Mouse (Mus musculus): ENCODE results near the gene Pigu. TPM values are rescaled to one million over a fixed set of nuclear protein-coding genes. Genes with fewer than 3 reads are reported as not detected.

The Pigu gene
- polyA plus RNA-seq, 1 experiment from 2014 or later, result 53.6 TPM

GRCm38 (mm10) chr2:155248206-155248605, 109.0 kb downstream of the Pigu start:
- Histone ChIP-seq H3K36me3 (peaks cover 89% of the 10 kb centered on the region), H3K4me1 (replicated peaks) (no peaks in the 10 kb centered on the region), H3K9me3 (no peaks in the 10 kb centered on the region), H3K4me3 (no peak overlapping the region), H3K27me3 (no peaks in the 10 kb centered on the region), H3K4me2 (no peak overlapping the region), H3K27ac (no peak overlapping the region), H3K9ac (no peak overlapping the region)
- WGBS, result 92% methylated on average over 1 of the region's 1 CpGs
- ATAC-seq (ENCODE audit: low FRiP score), result no peak

DNA sequence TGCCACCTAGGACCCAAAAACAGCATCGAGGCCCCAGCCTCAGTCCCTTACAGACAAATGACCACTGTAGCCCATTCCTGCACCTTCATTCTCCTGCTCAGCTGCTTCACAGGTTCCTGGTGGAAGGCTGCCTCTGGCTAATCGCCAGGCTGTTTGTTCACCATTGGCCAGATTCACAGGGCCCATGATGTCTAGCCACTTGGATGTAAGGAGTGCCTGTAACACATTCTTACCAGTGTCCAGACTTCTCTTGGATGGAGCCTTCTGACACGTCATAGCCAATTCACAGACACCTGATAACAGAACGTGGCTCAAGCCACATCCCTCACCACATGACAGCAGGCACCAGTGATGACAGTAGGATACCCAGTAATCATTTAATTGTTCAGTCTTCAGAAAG, 111.0 kb downstream of the Pigu start:
- WGBS, result 95% methylated on average over 4 of the region's 4 CpGs
- Histone ChIP-seq H3K36me3 (peaks cover 95% of the 10 kb centered on the region), H3K27me3 (no peaks in the 10 kb centered on the region), H3K9ac (no peak overlapping the region), H3K9me3 (no peaks in the 10 kb centered on the region), H3K27ac (no peak overlapping the region), H3K4me2 (no peak overlapping the region), H3K4me1 (replicated peaks) (no peaks in the 10 kb centered on the region), H3K4me3 (no peak overlapping the region)
- ATAC-seq (ENCODE audit: low FRiP score), result no peak

DNA sequence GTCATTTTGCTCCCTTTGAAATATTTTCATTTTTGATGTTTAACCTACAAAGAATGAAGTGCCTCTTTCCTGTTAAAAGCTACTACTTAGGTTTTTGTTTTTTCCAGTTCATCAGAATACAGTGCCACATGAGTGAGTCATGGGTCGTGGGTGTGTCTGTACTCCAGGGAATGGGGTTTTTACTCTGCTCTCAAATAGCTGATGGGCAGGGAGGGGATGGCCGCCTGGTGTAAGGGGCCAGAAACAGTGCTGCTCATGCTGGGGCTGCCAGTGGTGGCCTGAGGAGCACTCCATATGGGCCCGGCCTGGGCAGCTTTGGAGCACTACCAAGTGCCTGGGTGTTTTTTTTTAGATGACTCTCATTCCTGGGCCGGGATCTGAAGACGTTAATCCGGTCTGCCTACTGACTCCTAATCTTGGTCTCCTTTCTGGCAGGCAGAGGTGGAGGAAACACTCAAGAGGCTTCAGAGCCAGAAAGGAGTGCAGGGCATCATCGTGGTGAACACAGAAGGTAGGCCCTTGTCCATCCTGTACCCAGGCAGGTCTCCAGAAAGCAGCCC, 114.9 kb downstream of the Pigu start:
- no peak overlapping the region for H3K4me2 ChIP-seq
- ATAC-seq (ENCODE audit: low FRiP score), result no peak
- no peaks in the 10 kb centered on the region for H3K9me3 ChIP-seq
- H3K9ac ChIP-seq, result no peak overlapping the region
- H3K36me3 ChIP-seq, result peaks cover 62% of the 10 kb centered on the region
- 95% methylated on average over 7 of the region's 7 CpGs for WGBS
- no peaks in the 10 kb centered on the region for H3K27me3 ChIP-seq
- no peak overlapping the region for H3K4me3 ChIP-seq
- H3K4me1 ChIP-seq (replicated peaks), result peaks cover 24% of the 10 kb centered on the region
- no peak overlapping the region for H3K27ac ChIP-seq

DNA sequence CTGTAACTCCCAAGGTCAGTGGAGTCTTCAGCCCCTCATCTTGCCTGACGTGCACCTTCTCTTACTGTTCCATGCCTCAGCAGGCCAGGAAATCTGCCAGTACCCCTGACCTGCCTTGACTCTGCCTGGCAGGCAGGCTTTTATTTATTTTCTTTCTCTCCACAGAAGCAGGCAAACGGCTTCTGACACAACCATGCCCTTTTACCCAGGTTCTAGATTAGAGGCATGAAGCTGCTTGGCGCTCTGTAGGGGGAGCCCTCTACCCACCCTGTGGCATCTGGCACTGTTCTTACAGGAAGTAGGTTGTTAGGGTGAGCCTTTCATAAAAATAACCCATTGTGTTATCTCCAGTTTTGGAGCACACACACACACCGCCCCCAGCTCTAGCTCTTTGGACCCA, 116.3 kb downstream of the Pigu start:
- H3K36me3 ChIP-seq, result peaks cover 48% of the 10 kb centered on the region
- 82% methylated on average over 4 of the region's 4 CpGs for whole genome bisulfite sequencing
- no peaks in the 10 kb centered on the region for H3K9me3 ChIP-seq
- H3K27me3 ChIP-seq, result no peaks in the 10 kb centered on the region
- no peak overlapping the region for H3K4me2 ChIP-seq
- H3K9ac ChIP-seq, result no peak overlapping the region
- no peak overlapping the region for H3K4me3 ChIP-seq
- no peak for ATAC-seq (ENCODE audit: low FRiP score)
- peaks cover 28% of the 10 kb centered on the region for H3K4me1 ChIP-seq (replicated peaks)
- H3K27ac ChIP-seq, result no peak overlapping the region

DNA sequence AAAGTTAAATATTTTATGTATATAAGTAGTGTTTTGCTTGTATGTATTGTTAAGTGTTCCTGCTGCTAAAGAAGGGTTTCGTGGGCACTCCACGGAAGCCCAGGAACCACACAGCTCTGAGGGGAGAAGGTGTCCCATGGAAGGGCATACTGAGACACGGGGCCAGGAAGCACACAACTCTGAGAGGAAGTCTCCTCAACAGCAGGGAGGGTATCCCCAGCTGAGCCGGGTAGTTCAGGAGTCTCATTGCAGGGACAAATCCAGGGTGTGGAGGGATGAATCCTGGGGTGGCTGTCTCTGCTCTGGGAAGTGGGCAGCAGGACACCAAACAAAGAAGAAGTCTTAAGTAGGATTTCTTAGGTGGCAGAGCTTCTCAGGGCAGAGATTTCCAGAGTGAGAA, 120.0 kb downstream of the Pigu start:
- H3K27ac ChIP-seq, result no peak overlapping the region
- no peaks in the 10 kb centered on the region for H3K27me3 ChIP-seq
- H3K4me3 ChIP-seq, result peak overlapping the region; percentile 90
- peaks cover 11% of the 10 kb centered on the region for H3K36me3 ChIP-seq
- peak overlapping the region; percentile 92 for H3K4me2 ChIP-seq
- 28% methylated on average over 4 of the region's 4 CpGs for WGBS
- H3K9me3 ChIP-seq, result no peaks in the 10 kb centered on the region
- H3K4me1 ChIP-seq (replicated peaks), result peaks cover 35% of the 10 kb centered on the region
- peak overlapping the region; percentile 91 for H3K9ac ChIP-seq
- no peak for ATAC-seq (ENCODE audit: low FRiP score)

DNA sequence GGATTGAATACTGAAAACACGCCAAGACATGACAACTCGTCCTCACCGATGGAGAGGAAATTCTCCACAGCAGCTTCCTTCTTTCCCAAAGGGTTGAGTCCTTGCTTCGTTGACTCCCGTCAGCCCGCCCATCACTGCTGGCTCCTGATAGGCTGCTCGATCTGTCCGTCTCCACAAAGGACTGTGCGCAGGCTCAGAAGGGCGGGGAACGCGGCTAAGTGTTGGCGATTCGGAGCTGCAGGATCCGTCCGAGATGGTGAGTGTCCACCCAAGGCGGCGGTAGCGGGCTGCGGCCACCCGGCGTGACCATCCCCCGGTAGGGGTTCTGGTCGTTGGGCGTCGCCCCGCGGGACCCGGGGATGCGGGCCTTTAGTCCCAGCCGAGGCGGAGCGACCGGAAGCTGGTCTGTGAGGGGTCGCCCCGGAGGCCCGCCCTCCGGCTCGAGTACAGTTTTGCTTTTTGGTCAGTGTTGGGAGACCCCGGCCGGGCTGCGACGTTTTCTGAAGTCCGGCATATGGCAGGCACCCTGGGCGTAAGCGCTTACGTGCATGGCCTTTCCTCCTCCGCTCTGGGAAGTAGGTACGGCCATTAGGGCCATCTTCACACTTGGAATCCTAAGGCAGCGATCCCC, 120.8 kb downstream of the Pigu start, which contains the start of gene Dynlrb1:
TSS of gene Dynlrb1 (plus strand) at position 172 of the 631 bp plus-strand sequence.
- H3K36me3 ChIP-seq, result peaks cover 9% of the 10 kb centered on the region
- under 1% methylated on average over 50 of the region's 50 CpGs for WGBS
- ATAC-seq (ENCODE audit: low FRiP score), result peak; percentile 100
- peak within 1 kb of the TSS; percentile 92 for H3K4me2 ChIP-seq
- peaks cover 35% of the 10 kb centered on the region for H3K4me1 ChIP-seq (replicated peaks)
- H3K9me3 ChIP-seq, result no peaks in the 10 kb centered on the region
- H3K27me3 ChIP-seq, result no peaks in the 10 kb centered on the region
- peak within 1 kb of the TSS; percentile 93 for H3K27ac ChIP-seq
- peak within 1 kb of the TSS; percentile 91 for H3K9ac ChIP-seq
- H3K4me3 ChIP-seq, result peak within 1 kb of the TSS; percentile 90

- peaks cover 34% of the 10 kb centered on the region for H3K4me1 ChIP-seq (replicated peaks)
- no peaks in the 10 kb centered on the region for H3K9me3 ChIP-seq
- peak overlapping the region; percentile 92 for H3K4me2 ChIP-seq
- peak overlapping the region; percentile 93 for H3K27ac ChIP-seq
- ATAC-seq (ENCODE audit: low FRiP score), result peak; percentile 92
- H3K4me3 ChIP-seq, result peak overlapping the region; percentile 90
- peak overlapping the region; percentile 91 for H3K9ac ChIP-seq
- 4% methylated on average over 13 of the region's 13 CpGs for WGBS
- H3K36me3 ChIP-seq, result peaks cover 2% of the 10 kb centered on the region
- H3K27me3 ChIP-seq, result no peaks in the 10 kb centered on the region
Measured at GRCm38 (mm10) chr2:155235746-155236361, 121.4 kb downstream of the Pigu start.

MicroRNAs within 50 kb of the gene (microRNA counts, 519-probe panel; counts per million panel counts)
- microRNA mmu-miR-695, result 51.3 counts per million

Small RNA genes lying within 50 kb of the gene (microRNA-seq; reads per million reads assigned to microRNA genes)
- gene Mir695, result not detected

Other genes with a start within 250 kb of the Pigu start
- 46.6 and 51.9 TPM in 2 replicates for gene Itch, start 223.9 kb downstream of the Pigu start, polyA plus RNA-seq (2015; fragmentation: Nextera tagmentation; extraction: Ambion mirVana)
- 666 and 685 TPM in 2 replicates for gene Dynlrb1, start 120.9 kb downstream of the Pigu start, polyA plus RNA-seq (2015; fragmentation: Nextera tagmentation; extraction: Ambion mirVana)
- 415 and 421 TPM in 2 replicates for gene Map1lc3a, start 81.1 kb downstream of the Pigu start, polyA plus RNA-seq (2015; fragmentation: Nextera tagmentation; extraction: Ambion mirVana)
- gene Trp53inp2, start 23.6 kb upstream of the Pigu start, polyA plus RNA-seq (2015; fragmentation: Nextera tagmentation; extraction: Ambion mirVana), result 125 and 126 TPM in 2 replicates
- gene Ncoa6, start 116.5 kb upstream of the Pigu start, polyA plus RNA-seq (2015; fragmentation: Nextera tagmentation; extraction: Ambion mirVana), result 27.9 and 32.1 TPM in 2 replicates
- gene Acss2, start 160.5 kb upstream of the Pigu start, polyA plus RNA-seq (2015; fragmentation: Nextera tagmentation; extraction: Ambion mirVana), result 26.6 and 29.0 TPM in 2 replicates
- 66.3 and 73.6 TPM in 2 replicates for gene Ggt7, start 160.8 kb upstream of the Pigu start, polyA plus RNA-seq (2015; fragmentation: Nextera tagmentation; extraction: Ambion mirVana)
- gene Gss, start 235.4 kb upstream of the Pigu start, polyA plus RNA-seq (2015; fragmentation: Nextera tagmentation; extraction: Ambion mirVana), result 14.8 and 16.4 TPM in 2 replicates